Mouse (Mus musculus) hindbrain, embryonic 11.5 days (tissue): ENCODE data around the gene Zfp710. TPM values are rescaled to one million over a fixed set of nuclear protein-coding genes. Genes with fewer than 3 reads are reported as not detected.

ENCODE experiments used
- ATAC-seq: fragments of 200-750 bp; cut with Nextera tagmentation; 2 replicates; pipeline ENCODE4 v1.8.0; 2017; ENCODE audit warnings: mild to moderate bottlenecking, moderate TSS enrichment, moderate library complexity; ENCODE audit not compliant: low FRiP score
- DNase-seq: peaks from one replicate; pipeline ENCODE4 v3.0.0-alpha.2; 2015; ENCODE audit warnings: low spot score
- H3K27ac ChIP-seq: fragments of 300-500 bp; sonication (generic); 2 replicates; pipeline ENCODE4 v1.5.1; 2014; ENCODE audit warnings: mild to moderate bottlenecking, low read depth, low read length
- H3K27me3 ChIP-seq: fragments of 300-500 bp; sonication (generic); 2 replicates; pipeline ENCODE4 v1.6.1; 2014; ENCODE audit warnings: mild to moderate bottlenecking, low read length, moderate library complexity, mixed read lengths; ENCODE audit not compliant: control insufficient read depth, insufficient read depth
- H3K36me3 ChIP-seq: fragments of 300-500 bp; sonication (generic); 2 replicates; pipeline ENCODE4 v1.6.1; 2014; ENCODE audit warnings: mild to moderate bottlenecking, low read length, moderate library complexity, mixed read lengths; ENCODE audit not compliant: control insufficient read depth, insufficient read depth
- H3K4me1 ChIP-seq: fragments of 300-500 bp; sonication (generic); replicated peaks from 2 replicates; pipeline ENCODE4 v1.6.1; 2014; ENCODE audit warnings: low read length, mixed read lengths; ENCODE audit not compliant: control insufficient read depth, insufficient read depth
- H3K4me2 ChIP-seq: fragments of 300-500 bp; sonication (generic); replicated peaks from 2 replicates; pipeline ENCODE4 v1.6.1; 2014; ENCODE audit warnings: mild to moderate bottlenecking, low read depth, low read length
- H3K4me3 ChIP-seq: fragments of 300-500 bp; sonication (generic); 2 replicates; pipeline ENCODE4 v1.5.1; 2014; ENCODE audit warnings: low read depth, low read length
- H3K9ac ChIP-seq: fragments of 300-500 bp; sonication (generic); 2 replicates; pipeline ENCODE4 v1.6.1; 2014; ENCODE audit warnings: low read depth, low read length
- H3K9me3 ChIP-seq: fragments of 300-500 bp; sonication (generic); 2 replicates; pipeline ENCODE4 v1.6.1; 2016; ENCODE audit warnings: low read length; ENCODE audit not compliant: control insufficient read depth
- WGBS: fragments of 180-500 bp; shearing (Covaris S2); extraction: QIAGEN DNeasy Blood & Tissue Kit; methylation state at CpG from one replicate; pipeline ENCODE4 v1.1.7; 2014; 5-methylcytosine and 5-hydroxymethylcytosine counted together
- polyA plus RNA-seq: library from polyadenylated mRNA; unstranded; fragments of >200 nt; fragmentation: Nextera tagmentation; extraction: Ambion mirVana; gene quantifications from 2 replicates; pipeline ENCODE4 v1.2.1, GENCODE M21; 2014

The Zfp710 gene
- polyA plus RNA-seq, 1 experiment from 2014 or later: 26.4 TPM

DNA sequence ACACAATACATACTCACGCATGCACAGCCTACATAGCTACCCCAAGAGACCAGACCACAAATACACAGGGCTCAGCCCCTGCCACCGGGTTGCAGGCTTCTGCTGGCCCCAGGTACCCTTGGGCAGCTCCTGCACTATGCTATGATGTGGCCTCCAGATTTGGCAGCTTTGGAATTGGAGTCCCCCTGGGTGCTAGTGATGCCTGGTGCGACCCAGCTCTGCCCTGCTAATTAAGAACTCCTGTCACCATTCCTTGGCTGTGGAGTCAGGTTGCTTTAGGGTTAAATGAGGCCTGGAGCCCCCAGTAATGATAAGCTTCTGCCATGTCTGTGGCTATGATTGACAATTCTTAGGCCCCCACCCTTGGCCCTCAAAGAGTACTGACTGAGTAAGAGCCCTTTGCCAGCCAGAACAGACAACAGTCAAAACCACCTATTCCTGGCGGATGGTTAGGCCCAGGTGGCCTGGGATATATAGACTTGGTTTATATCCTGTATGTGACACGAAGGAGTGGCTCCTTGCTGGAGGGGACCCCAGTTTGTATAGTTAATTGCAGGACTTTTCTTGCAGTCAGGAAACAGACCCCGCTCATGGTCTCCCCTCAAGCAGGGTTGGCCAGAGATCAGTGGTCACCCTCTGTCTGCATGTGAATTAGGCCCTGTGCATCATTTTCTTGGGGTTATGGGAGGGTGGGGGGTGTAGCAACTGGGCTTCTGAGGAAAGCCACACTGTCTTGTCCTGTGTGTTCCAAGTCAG, 52.5 kb downstream of the Zfp710 start:
- Histone ChIP-seq H3K9me3 (no peaks in the 10 kb centered on the region), H3K27ac (peak overlapping the region; percentile 87), H3K4me3 (no peak overlapping the region), H3K36me3 (peaks cover 2% of the 10 kb centered on the region; the same call in 1 of the 2 replicates), H3K9ac (no peak overlapping the region), H3K4me2 (no peak overlapping the region), H3K27me3 (no peaks in the 10 kb centered on the region), H3K4me1 (peaks cover 24% of the 10 kb centered on the region)
- ATAC-seq: peak; percentile 19; the same call in 1 of the 2 replicates
- WGBS: 69% methylated on average over 6 of the region's 6 CpGs
- DNase-seq: no peak

DNA sequence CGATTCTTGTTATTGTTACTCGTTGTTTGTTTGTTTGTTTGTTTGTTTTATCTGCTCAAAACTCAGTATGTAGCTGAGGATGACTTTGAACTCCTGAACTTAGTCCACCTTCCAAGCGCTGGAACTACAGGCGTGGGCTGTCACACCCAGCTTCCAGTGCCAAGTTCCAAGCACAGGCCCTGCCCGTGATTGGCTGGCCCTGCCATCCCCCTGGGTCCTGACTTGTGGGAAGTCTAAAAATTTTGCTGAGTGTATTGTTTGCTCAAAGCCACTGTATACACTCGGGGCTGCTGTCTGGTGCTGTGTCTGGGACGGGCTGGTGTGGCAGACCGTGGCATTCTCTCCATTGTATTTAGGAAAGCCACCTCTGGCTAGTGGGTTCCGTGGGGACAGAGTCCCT, 53.2 kb downstream of the Zfp710 start:
- Histone ChIP-seq H3K9me3 (no peaks in the 10 kb centered on the region), H3K27ac (no peak overlapping the region), H3K27me3 (no peaks in the 10 kb centered on the region), H3K4me3 (no peak overlapping the region), H3K9ac (no peak overlapping the region), H3K4me2 (no peak overlapping the region), H3K4me1 (peaks cover 20% of the 10 kb centered on the region), H3K36me3 (peaks cover 7% of the 10 kb centered on the region)
- ATAC-seq (no peak), DNase-seq (no peak)
- WGBS: 68% methylated on average over 9 of the region's 9 CpGs

DNA sequence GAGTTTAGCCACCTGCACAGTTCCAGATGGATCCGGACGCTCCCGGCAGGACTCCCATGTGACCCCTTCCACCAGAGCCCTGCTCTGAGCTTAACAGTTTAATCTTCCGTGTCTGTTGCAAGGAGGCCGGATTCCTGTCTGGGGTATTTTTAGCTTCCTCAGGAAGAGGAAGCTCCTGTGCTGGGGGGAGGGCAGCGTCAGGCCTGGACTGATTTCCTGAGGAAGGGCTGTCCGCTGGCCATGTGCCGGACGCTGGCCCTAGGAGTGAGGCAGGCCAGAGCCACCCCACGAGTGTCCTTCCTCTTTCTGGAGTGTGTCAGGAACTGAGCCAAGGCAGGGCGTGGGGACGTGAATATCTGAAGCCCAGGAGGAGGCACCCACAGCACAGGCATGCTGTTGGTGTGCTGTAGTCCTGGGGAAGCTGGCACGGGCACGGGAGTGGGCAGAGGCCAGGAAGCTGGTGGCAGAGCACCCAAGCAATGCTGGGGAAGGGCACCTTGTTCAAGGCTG, 54.2 kb downstream of the Zfp710 start:
- ATAC-seq (no peak), DNase-seq (no peak)
- Histone ChIP-seq H3K36me3 (peaks cover 7% of the 10 kb centered on the region), H3K9me3 (no peaks in the 10 kb centered on the region), H3K27me3 (no peaks in the 10 kb centered on the region), H3K4me1 (peaks cover 17% of the 10 kb centered on the region), H3K9ac (no peak overlapping the region; the same call in 1 of the 2 replicates), H3K4me3 (no peak overlapping the region), H3K27ac (0 out of 2 replicates have a peak overlapping the region, but pooled peaks have one; percentile 3), H3K4me2 (no peak overlapping the region)
- 52% methylated on average over 14 of the region's 14 CpGs for WGBS

DNA sequence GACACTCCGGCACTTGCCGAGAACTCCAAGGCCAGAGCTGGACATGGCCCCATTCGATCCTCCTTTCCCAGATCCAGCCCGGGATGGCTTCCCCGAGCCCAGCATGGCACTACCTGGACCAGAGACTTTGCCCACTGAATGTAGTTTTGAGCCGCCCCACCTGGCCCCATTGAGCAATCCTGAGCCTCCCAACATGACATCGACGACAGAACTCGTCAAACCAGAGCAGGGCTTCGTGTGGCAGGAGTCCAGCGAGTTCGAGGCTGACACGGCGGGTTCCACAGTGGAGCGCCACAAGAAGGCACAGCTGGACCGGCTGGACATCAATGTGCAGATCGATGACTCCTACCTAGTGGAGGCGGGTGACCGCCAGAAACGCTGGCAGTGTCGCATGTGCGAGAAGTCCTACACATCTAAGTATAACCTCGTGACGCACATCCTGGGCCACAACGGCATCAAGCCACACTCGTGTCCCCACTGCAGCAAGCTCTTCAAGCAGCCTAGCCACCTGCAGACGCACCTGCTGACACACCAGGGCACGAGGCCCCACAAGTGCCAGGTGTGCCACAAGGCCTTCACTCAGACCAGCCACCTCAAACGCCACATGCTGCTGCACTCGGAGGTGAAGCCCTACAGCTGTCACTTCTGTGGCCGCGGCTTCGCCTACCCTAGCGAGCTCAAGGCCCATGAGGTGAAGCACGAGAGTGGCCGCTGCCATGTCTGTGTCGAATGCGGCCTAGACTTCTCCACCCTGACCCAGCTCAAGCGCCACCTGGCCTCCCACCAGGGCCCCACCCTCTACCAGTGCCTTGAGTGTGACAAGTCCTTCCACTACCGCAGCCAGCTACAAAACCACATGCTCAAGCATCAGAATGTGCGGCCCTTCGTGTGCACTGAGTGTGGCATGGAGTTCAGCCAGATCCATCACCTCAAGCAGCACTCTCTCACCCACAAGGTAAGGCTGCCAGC, 57.3 kb downstream of the Zfp710 start:
- DNase-seq: no peak
- H3K27ac ChIP-seq: no peak overlapping the region
- no peak overlapping the region for H3K4me2 ChIP-seq
- no peaks in the 10 kb centered on the region for H3K27me3 ChIP-seq
- H3K36me3 ChIP-seq: peaks cover 12% of the 10 kb centered on the region
- no peak overlapping the region for H3K4me3 ChIP-seq
- no peaks in the 10 kb centered on the region for H3K9me3 ChIP-seq
- WGBS: 95% methylated on average over 41 of the region's 42 CpGs
- no peak for ATAC-seq
- H3K4me1 ChIP-seq: peaks cover 3% of the 10 kb centered on the region; the same call in 1 of the 2 replicates
- no peak overlapping the region for H3K9ac ChIP-seq

DNA sequence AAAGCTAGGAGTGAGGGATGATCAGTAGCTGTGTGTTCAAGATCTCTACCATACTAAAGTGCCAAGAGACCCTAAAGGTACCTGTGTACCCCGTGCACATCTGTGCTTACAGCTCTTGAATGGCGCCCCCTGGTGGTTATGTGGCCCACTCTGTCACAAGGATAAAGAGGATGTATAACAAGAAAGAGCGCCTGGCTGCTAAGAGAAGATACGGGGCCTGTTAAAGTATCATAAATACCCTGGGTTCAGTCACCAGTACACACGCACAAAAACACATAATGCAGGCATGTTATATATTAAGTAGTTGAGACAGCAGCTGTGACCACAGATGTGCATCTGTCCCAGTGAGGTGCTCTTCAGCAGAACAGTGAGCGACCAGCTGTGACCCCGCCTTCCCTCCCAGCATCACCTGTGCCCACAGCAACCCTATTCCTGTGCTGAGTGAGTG, 59.9 kb downstream of the Zfp710 start:
- no peaks in the 10 kb centered on the region for H3K27me3 ChIP-seq
- 55% methylated on average over 7 of the region's 7 CpGs for WGBS
- no peaks in the 10 kb centered on the region for H3K9me3 ChIP-seq
- peaks cover 20% of the 10 kb centered on the region for H3K36me3 ChIP-seq
- peak; percentile 86 for DNase-seq
- no peak overlapping the region for H3K4me3 ChIP-seq
- no peaks in the 10 kb centered on the region for H3K4me1 ChIP-seq
- H3K27ac ChIP-seq: no peak overlapping the region
- no peak overlapping the region for H3K9ac ChIP-seq
- ATAC-seq: peak; percentile 38; the same call in 1 of the 2 replicates
- H3K4me2 ChIP-seq: no peak overlapping the region

DNA sequence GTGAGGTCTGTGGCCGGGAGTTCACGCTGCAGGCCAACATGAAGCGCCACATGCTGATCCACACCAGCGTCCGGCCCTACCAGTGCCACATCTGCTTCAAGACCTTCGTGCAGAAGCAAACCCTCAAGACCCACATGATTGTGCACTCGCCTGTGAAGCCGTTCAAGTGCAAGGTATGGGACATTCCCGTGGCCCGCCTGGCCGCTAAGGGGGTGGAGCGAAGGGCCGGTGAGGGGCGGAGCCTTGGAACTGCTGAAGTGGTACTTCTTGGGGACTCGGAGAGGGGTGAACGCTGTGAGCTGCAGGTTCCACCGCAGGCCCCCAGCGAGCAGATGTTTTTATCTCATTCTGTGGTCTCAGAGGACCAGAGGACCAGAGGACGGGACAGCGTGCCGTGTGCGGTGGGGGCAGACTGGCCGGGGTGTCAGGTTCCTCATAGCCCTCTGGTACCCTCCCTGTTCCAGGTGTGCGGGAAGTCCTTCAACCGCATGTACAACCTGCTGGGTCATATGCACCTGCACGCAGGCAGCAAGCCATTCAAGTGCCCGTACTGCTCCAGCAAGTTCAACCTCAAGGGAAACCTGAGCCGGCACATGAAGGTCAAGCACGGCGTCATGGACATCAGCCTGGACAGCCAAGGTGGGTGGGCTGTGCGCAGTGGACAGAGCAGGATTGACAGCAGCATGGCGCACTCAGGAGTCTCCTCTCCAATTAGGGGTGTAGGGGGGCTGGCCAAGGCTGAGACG, 61.5 kb downstream of the Zfp710 start:
- Histone ChIP-seq H3K27ac (no peak overlapping the region), H3K4me3 (no peak overlapping the region), H3K4me2 (no peak overlapping the region), H3K9ac (no peak overlapping the region), H3K27me3 (no peaks in the 10 kb centered on the region), H3K4me1 (no peaks in the 10 kb centered on the region), H3K9me3 (no peaks in the 10 kb centered on the region), H3K36me3 (peaks cover 28% of the 10 kb centered on the region)
- ATAC-seq: peak; percentile 31; the same call in 1 of the 2 replicates
- WGBS: 83% methylated on average over 33 of the region's 33 CpGs
- no peak for DNase-seq

DNA sequence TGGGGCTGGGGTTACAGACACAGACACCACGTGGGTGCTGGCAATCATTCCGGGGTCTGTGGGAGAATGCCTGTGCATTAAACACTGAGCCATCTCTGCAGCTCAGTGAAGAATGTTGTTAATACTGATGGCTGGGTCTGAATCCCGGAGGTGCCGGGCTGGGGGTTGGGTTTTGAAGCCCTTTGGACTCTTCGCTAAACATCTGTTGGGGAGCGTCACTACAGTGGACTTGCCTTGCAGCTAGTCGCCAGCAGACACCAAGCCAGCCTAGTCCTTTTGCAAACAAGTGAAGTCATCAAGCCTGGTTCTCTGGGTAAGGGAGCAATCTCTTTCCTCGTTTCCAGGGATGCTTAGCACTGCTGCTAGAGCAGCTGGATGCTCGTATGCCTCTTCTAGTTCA, 63.6 kb downstream of the Zfp710 start:
- H3K9me3 ChIP-seq: no peaks in the 10 kb centered on the region
- H3K27ac ChIP-seq: no peak overlapping the region
- H3K9ac ChIP-seq: no peak overlapping the region
- 89% methylated on average over 9 of the region's 9 CpGs for WGBS
- no peaks in the 10 kb centered on the region for H3K4me1 ChIP-seq
- no peak for ATAC-seq
- no peaks in the 10 kb centered on the region for H3K27me3 ChIP-seq
- H3K36me3 ChIP-seq: peaks cover 27% of the 10 kb centered on the region
- DNase-seq: no peak
- no peak overlapping the region for H3K4me2 ChIP-seq
- no peak overlapping the region for H3K4me3 ChIP-seq
